Mouse (Mus musculus) pancreas, adult 10 weeks (tissue): Measurements from ENCODE around the gene Riok2. TPM values are rescaled to one million over a fixed set of nuclear protein-coding genes. Genes with fewer than 3 reads are reported as not detected.

Source experiments
- polyA plus RNA-seq: library from polyadenylated mRNA; stranded (reverse); fragments of 350-450 nt; fragmentation: Illumina TruSeq; extraction: RNeasy Lipid Tissue Mini Kit (QIAGEN cat#74804); gene quantifications from one replicate; pipeline ENCODE4 v1.2.3, GENCODE M21; 2015; ENCODE audit warnings: low read depth, low replicate concordance; ENCODE audit not compliant: insufficient read depth

Gene Riok2
- 3.5 TPM for polyA plus RNA-seq

GRCm38 (mm10) chr17:17373918-17374910 is at the start of gene Riok2:
Riok2 (plus strand) TSS chr17:17374309.

GRCm38 (mm10) chr17:17402222-17403004 is 28.3 kb downstream of the Riok2 start, which contains the start of gene Lix1:
Lix1 (plus strand) TSS chr17:17402672.

Other genes starting within 250 kb of the Riok2 start
- gene Lix1, start 28.4 kb downstream of the Riok2 start, polyA plus RNA-seq: 0.30 TPM